Mouse (Mus musculus) embryonic fibroblast, embryonic 13.5 days (primary cell): ENCODE results near the gene B4galt1.

Experiments used
- CTCF ChIP-seq: IDR thresholded peaks from 2 replicates; pipeline ENCODE4 v1.5.1; 2011; ENCODE audit warnings: mild to moderate bottlenecking, control low read depth, low read length, moderate library complexity, borderline replicate concordance; ENCODE audit not compliant: insufficient read depth
- POLR2A ChIP-seq: IDR thresholded peaks from 2 replicates; pipeline ENCODE4 v1.6.1; 2011; ENCODE audit warnings: low read depth, mild to moderate bottlenecking, control low read depth, low read length, moderate library complexity

DNA sequence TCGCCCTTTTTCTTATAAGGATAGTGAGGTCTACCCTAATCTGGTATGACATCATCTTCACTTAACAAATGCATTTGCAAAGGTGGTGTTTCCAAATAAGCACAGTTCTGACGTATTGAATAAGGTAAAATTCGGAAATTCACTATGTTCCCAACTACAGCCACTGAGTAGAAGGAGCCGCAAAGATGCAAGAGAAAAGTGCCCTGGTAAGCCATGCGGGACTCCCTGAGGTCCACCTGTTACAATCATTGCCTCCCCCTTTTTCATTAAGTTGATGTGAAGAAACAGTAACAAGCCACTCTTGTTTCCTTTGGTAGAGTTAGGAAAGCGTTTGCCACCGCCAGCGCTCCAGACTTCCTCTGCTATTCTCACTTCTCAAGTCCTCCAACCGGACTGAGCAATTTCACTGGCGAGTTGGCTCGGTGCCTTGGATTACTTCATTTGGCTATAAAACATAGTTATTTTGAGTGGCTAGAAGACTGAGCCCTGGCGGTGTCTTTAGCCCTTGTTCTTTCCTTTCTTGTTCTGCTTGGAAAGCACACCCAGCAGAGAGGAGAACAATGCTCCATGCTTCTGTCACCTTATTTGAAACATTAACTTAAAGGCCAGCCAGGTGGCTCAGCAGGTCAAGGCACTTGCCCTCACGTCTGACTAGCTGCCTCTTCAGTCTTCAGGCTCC, 14.9 kb upstream of the B4galt1 start:
- TF ChIP-seq POLR2A = no peak
- no peak for TF ChIP-seq CTCF
